Mouse (Mus musculus) cerebellum, adult 9-10 months (tissue): ENCODE data around the gene Tgtp1.
"Not testable (repeated sequence)": the region's sequence is repeated elsewhere in the genome, so short reads cannot be mapped to it uniquely, and the experiment has no call there.

Experiments used
- DNase-seq: peaks from one replicate; pipeline ENCODE4 v3.0.0; 2022

The Tgtp1 gene

DNA sequence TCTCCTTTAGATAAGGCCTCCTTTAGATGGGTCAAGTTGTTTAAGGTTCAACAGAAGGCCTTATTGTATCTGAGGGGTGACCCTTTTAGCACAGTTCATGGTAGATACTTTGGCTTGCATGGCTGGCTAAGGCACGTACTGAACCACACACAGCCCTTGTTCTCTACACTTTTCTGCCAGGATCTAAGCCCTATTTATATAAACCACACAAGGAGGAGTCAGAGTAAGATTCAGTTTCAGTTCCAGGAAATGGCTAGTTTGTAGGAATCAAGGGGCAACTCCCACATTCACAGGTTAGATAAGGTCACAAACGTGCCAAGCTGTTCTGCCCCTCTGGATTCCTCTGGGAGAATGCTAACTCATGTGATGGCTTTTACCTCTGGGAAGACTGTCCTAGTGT is at the start of gene Tgtp1:
Tgtp1 (minus strand) TSS at position 155 of the 400 bp plus-strand sequence.
- DNase-seq: not testable (repeated sequence)

DNA sequence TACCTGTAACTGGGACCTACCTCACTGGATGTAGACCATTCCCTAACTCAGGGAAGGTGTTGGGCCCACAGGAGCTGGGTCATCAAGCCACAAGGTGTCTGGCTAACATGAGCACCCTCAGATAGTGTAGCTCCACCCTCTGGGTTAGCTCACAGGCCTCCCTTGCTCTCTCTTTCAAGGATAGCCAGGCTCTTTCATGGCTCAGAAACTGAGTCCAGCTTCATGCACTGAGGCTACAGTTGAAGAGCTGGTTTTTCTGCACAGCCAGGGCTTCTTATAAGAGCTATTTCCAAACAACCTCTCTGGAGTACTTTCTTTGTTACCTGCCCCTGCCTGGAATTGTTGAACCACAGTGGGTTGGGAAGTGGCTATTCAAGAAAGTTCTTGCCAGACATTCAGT is 18.1 kb upstream of the Tgtp1 start:
- not testable (repeated sequence) for DNase-seq

GRCm38 (mm10) chr11:49006785-49007184 is 12.8 kb upstream of the Tgtp1 start:
- DNase-seq: not testable (repeated sequence)

- DNase-seq: not testable (repeated sequence)
Measured at GRCm38 (mm10) chr11:49006317-49006716, 12.3 kb upstream of the Tgtp1 start.

GRCm38 (mm10) chr11:49000411-49000810 is 6.4 kb upstream of the Tgtp1 start:
- DNase-seq: not testable (repeated sequence)

GRCm38 (mm10) chr11:48993296-48993695 is 676 bp downstream of the Tgtp1 start:
- DNase-seq: not testable (repeated sequence)

- not testable (repeated sequence) for DNase-seq
Measured at GRCm38 (mm10) chr11:48991740-48992520, 2.0 kb downstream of the Tgtp1 start, which contains the start of gene Gm12185. Gene Gm12185 (minus strand): TSS chr11:48992226.

- not testable (repeated sequence) for DNase-seq
Measured at GRCm38 (mm10) chr11:48989981-48990380, 4.0 kb downstream of the Tgtp1 start.

DNA sequence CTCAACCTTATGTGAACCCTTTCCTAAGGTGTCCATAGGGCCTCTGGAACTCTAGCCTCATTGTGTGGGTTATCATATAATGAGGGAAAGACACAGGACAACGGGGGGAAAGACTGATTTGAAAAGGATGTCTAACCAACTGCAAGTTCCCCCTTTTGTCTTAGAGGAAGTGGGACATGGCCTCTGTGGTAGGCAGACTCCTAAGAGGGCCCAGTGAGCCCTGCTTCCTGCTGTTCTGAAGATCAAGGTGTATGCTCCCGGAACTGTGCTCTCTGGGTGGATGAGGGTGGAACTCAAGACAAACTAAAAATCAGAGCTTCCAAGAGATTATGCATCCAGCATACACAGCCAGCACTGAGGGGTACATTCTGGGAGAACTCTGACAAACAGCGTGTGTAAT is 5.8 kb downstream of the Tgtp1 start:
- DNase-seq: not testable (repeated sequence)

- DNase-seq: not testable (repeated sequence)
Measured at GRCm38 (mm10) chr11:48982848-48983247, 11.1 kb downstream of the Tgtp1 start.

- DNase-seq: not testable (repeated sequence)
Measured at GRCm38 (mm10) chr11:48980052-48980451, 13.9 kb downstream of the Tgtp1 start.

DNA sequence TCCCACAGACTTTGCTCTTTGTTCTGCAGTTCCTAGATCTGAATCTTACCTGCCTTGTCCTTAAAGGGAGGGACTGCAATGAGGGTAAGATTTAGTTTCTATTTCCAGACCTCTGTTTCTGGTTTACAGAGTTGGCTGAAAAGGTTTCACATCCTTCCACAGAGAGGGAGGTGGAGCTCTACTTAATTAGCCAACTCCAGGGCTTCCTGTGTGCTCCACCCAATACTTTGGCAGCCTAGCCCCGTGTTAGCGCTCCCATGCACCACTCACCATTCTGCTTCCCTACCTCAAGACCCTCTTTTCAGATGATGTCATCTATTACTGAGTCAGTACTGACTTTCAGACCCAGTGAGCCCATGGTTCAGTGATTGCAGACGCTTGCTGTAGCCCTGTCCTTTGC is 14.7 kb downstream of the Tgtp1 start, which contains the start of gene 9930111J21Rik1:
9930111J21Rik1 (minus strand) TSS at position 148 of the 400 bp plus-strand sequence.
- DNase-seq: not testable (repeated sequence)

GRCm38 (mm10) chr11:48978240-48978939 is 15.6 kb downstream of the Tgtp1 start, which contains the start of gene Olfr56:
Gene Olfr56 (plus strand): TSS chr11:48978889.
- DNase-seq: not testable (repeated sequence)

GRCm38 (mm10) chr11:48974686-48975085 is 19.3 kb downstream of the Tgtp1 start:
- DNase-seq: not testable (repeated sequence)

GRCm38 (mm10) chr11:48946090-48946489 is 47.9 kb downstream of the Tgtp1 start, which contains the start of gene Psme2b:
Gene Psme2b (minus strand): TSS chr11:48946190.
- not testable (repeated sequence) for DNase-seq

GRCm38 (mm10) chr11:48939286-48939685 is 54.7 kb downstream of the Tgtp1 start:
- not testable (repeated sequence) for DNase-seq
